Mouse (Mus musculus) midbrain, postnatal 0 days (tissue): ENCODE results near the gene Ccdc34. TPM values are rescaled to one million over a fixed set of nuclear protein-coding genes. Genes with fewer than 3 reads are reported as not detected.

ENCODE experiments used
- ATAC-seq: fragments of 200-750 bp; cut with Nextera tagmentation; 2 replicates; pipeline ENCODE4 v1.8.0; 2017; ENCODE audit warnings: moderate number of reproducible peaks, mild to moderate bottlenecking, moderate TSS enrichment, moderate library complexity; ENCODE audit not compliant: low FRiP score
- DNase-seq: peaks from one replicate; pipeline ENCODE4 v3.0.0-alpha.2; 2015; ENCODE audit warnings: low spot score
- H3K27ac ChIP-seq: fragments of 300-500 bp; sonication (generic); 2 replicates; pipeline ENCODE4 v1.5.1; 2014; ENCODE audit warnings: low read depth, mild to moderate bottlenecking, low read length, mixed read lengths
- H3K27me3 ChIP-seq: fragments of 300-500 bp; sonication (generic); 2 replicates; pipeline ENCODE4 v1.6.1; 2014; ENCODE audit warnings: low read length, control low read depth, mixed read lengths; ENCODE audit not compliant: insufficient read depth
- H3K36me3 ChIP-seq: fragments of 300-500 bp; sonication (generic); 2 replicates; pipeline ENCODE4 v1.6.1; 2014; ENCODE audit warnings: low read length, control low read depth, mixed read lengths; ENCODE audit not compliant: insufficient read depth
- H3K4me1 ChIP-seq: fragments of 300-500 bp; sonication (generic); 2 replicates; pipeline ENCODE4 v1.6.1; 2014; ENCODE audit warnings: mild to moderate bottlenecking, control low read depth, antibody characterized with exemption, low read length, mixed read lengths; ENCODE audit not compliant: insufficient read depth
- H3K4me2 ChIP-seq: fragments of 300-500 bp; sonication (generic); 2 replicates; pipeline ENCODE4 v1.6.1; 2014; ENCODE audit warnings: low read depth, mild to moderate bottlenecking, low read length, mixed read lengths; ENCODE audit not compliant: poor library complexity, severe bottlenecking
- H3K4me3 ChIP-seq: fragments of 300-500 bp; sonication (generic); 2 replicates; pipeline ENCODE4 v1.5.1; 2014; ENCODE audit warnings: low read depth, mild to moderate bottlenecking, low read length, moderate library complexity
- H3K9ac ChIP-seq: fragments of 300-500 bp; sonication (generic); replicated peaks from 2 replicates; pipeline ENCODE4 v1.6.1; 2014; ENCODE audit warnings: mild to moderate bottlenecking, low read length, moderate library complexity, mixed read lengths; ENCODE audit not compliant: poor library complexity, severe bottlenecking
- H3K9me3 ChIP-seq: fragments of 300-500 bp; sonication (generic); 2 replicates; pipeline ENCODE4 v1.6.1; 2016; ENCODE audit warnings: low read length, control low read depth
- CTCF ChIP-seq: IDR thresholded peaks from 2 replicates; pipeline ENCODE4 v1.5.1; 2016; ENCODE audit warnings: antibody characterized with exemption, mild to moderate bottlenecking
- WGBS: fragments of 180-500 bp; shearing (Covaris S2); extraction: QIAGEN DNeasy Blood & Tissue Kit; methylation state at CpG from one replicate; pipeline ENCODE4 v1.1.7; 2014; 5-methylcytosine and 5-hydroxymethylcytosine counted together
- polyA plus RNA-seq: library from polyadenylated mRNA; unstranded; fragments of >200 nt; fragmentation: Nextera tagmentation; extraction: Ambion mirVana; gene quantifications from 2 replicates; pipeline ENCODE4 v1.2.1, GENCODE M21; 2015
- total RNA-seq: library from RNA; depleted of rRNA; stranded (reverse); fragments of >200 nt; gene quantifications from 2 replicates; pipeline ENCODE4 v1.2.3, GENCODE M21; 2014

Ccdc34 gene
- total and polyA plus RNA-seq, 2 experiments from 2014 or later, result 19.8 to 28.9 TPM

GRCm38 (mm10) chr2:109984930-109985329, 32.7 kb upstream of the Ccdc34 start:
- Histone ChIP-seq H3K4me1 (no peaks in the 10 kb centered on the region), H3K9me3 (no peaks in the 10 kb centered on the region), H3K4me3 (no peak overlapping the region), H3K36me3 (no peaks in the 10 kb centered on the region), H3K27me3 (no peaks in the 10 kb centered on the region), H3K27ac (no peak overlapping the region), H3K4me2 (no peak overlapping the region), H3K9ac (no peak overlapping the region)
- DNase-seq, result no peak
- ATAC-seq, result no peak
- WGBS, result 73% methylated on average over 1 of the region's 1 CpGs
- TF ChIP-seq CTCF, result no peak

GRCm38 (mm10) chr2:109985560-109985959, 32.1 kb upstream of the Ccdc34 start:
- no peak overlapping the region for H3K4me2 ChIP-seq
- no peak for ATAC-seq
- 42% methylated on average over 9 of the region's 9 CpGs for WGBS
- H3K4me1 ChIP-seq, result no peaks in the 10 kb centered on the region
- no peak for DNase-seq
- no peak for TF ChIP-seq CTCF
- H3K27ac ChIP-seq, result no peak overlapping the region
- H3K9me3 ChIP-seq, result no peaks in the 10 kb centered on the region
- no peak overlapping the region for H3K9ac ChIP-seq
- no peaks in the 10 kb centered on the region for H3K36me3 ChIP-seq
- no peaks in the 10 kb centered on the region for H3K27me3 ChIP-seq
- no peak overlapping the region for H3K4me3 ChIP-seq

GRCm38 (mm10) chr2:109986036-109986785, 31.4 kb upstream of the Ccdc34 start:
- 76% methylated on average over 11 of the region's 11 CpGs for WGBS
- TF ChIP-seq CTCF, result no peak
- Histone ChIP-seq H3K9ac (no peak overlapping the region), H3K9me3 (no peaks in the 10 kb centered on the region), H3K36me3 (no peaks in the 10 kb centered on the region), H3K4me2 (no peak overlapping the region), H3K27me3 (no peaks in the 10 kb centered on the region), H3K4me1 (no peaks in the 10 kb centered on the region), H3K4me3 (no peak overlapping the region), H3K27ac (no peak overlapping the region)
- ATAC-seq, result no peak
- no peak for DNase-seq

GRCm38 (mm10) chr2:109987946-109988345, 29.7 kb upstream of the Ccdc34 start:
- no peaks in the 10 kb centered on the region for H3K9me3 ChIP-seq
- H3K4me2 ChIP-seq, result no peak overlapping the region
- no peaks in the 10 kb centered on the region for H3K4me1 ChIP-seq
- H3K27ac ChIP-seq, result no peak overlapping the region
- no peak for DNase-seq
- H3K4me3 ChIP-seq, result no peak overlapping the region
- H3K27me3 ChIP-seq, result no peaks in the 10 kb centered on the region
- TF ChIP-seq CTCF, result no peak
- no peak overlapping the region for H3K9ac ChIP-seq
- H3K36me3 ChIP-seq, result no peaks in the 10 kb centered on the region
- 90% methylated on average over 5 of the region's 5 CpGs for WGBS
- ATAC-seq, result no peak

GRCm38 (mm10) chr2:109989196-109989595, 28.4 kb upstream of the Ccdc34 start:
- Histone ChIP-seq H3K9me3 (no peaks in the 10 kb centered on the region), H3K4me3 (no peak overlapping the region), H3K27ac (no peak overlapping the region), H3K36me3 (no peaks in the 10 kb centered on the region), H3K9ac (no peak overlapping the region), H3K4me1 (no peaks in the 10 kb centered on the region), H3K27me3 (no peaks in the 10 kb centered on the region), H3K4me2 (no peak overlapping the region)
- no peak for ATAC-seq
- peak; percentile 22 for DNase-seq
- WGBS, result 16% methylated on average over 3 of the region's 3 CpGs
- no peak for TF ChIP-seq CTCF

- TF ChIP-seq CTCF, result no peak
- ATAC-seq (no peak), DNase-seq (no peak)
- no peaks in the 10 kb centered on the region for H3K9me3 ChIP-seq
- H3K4me1 ChIP-seq, result no peaks in the 10 kb centered on the region
- H3K36me3 ChIP-seq, result no peaks in the 10 kb centered on the region
- no peaks in the 10 kb centered on the region for H3K27me3 ChIP-seq
- WGBS, result 42% methylated on average over 8 of the region's 8 CpGs
- H3K4me3 ChIP-seq, result no peak overlapping the region
- H3K9ac ChIP-seq, result no peak overlapping the region
- no peak overlapping the region for H3K4me2 ChIP-seq
- H3K27ac ChIP-seq, result no peak overlapping the region
Measured at GRCm38 (mm10) chr2:109989679-109990473, 27.7 kb upstream of the Ccdc34 start.
